Mouse (Mus musculus): ENCODE data around the gene Zpbp2.

DNA sequence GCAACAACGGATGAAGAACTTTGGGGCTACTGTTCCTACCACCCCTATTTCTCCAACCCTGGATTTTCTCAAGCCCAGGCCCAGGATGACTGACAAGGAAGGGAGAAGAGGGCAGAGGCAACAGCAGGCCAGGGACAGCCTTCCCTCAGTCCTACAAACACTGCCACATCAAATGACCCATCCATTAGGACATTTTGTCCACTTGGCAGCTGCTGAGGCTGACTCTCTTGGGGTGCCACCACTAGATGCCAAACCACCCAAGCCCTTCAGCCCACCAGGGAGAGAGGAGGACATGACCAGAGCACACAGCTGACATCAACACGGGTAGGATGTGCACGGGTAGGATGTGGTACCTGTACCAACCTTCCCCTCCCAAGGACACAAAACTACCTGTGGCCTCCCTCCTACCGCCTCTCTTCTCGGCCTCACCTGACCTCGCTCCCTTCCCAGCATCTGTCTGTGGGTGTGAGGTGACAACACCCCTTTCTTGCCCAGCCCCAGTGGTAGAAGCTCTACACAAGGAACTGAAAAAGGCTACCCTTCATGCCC is 33.8 kb downstream of the Zpbp2 start:
- TF ChIP-seq POLR2A (IDR thresholded peaks at IDR 0.05; ENCODE audit: borderline replicate concordance, extremely low read depth, low read depth, low read length) (no peak), CTCF (IDR thresholded peaks at IDR 0.05; ENCODE audit: insufficient read depth, low read length) (no peak)

All from lung, adult 2 months (tissue).